Mouse (Mus musculus): ENCODE measurements around the gene Gm11983. TPM values are rescaled to one million over a fixed set of nuclear protein-coding genes. Genes with fewer than 3 reads are reported as not detected.
"Not testable (repeated sequence)": the region's sequence is repeated elsewhere in the genome, so short reads cannot be mapped to it uniquely, and the experiment has no call there.

The Gm11983 gene
- total and polyA plus RNA-seq, 3 experiments = 0.76 TPM; not detected in 2

- H3K4me1 ChIP-seq (ENCODE audit: insufficient read depth, low read depth, low read length) = no peaks in the 10 kb centered on the region
- DNase-seq (ENCODE audit: low spot score) (no peak), ATAC-seq (ENCODE audit: extremely low read depth, insufficient number of reproducible peaks, low FRiP score, poor library complexity, severe bottlenecking) (no peak)
- no peaks in the 10 kb centered on the region; the same call in 1 of the 2 replicates for H3K27me3 ChIP-seq (ENCODE audit: insufficient read depth, low read length)
- no peak overlapping the region for H3K4me3 ChIP-seq (ENCODE audit: low read depth, low read length)
- no peaks in the 10 kb centered on the region for H3K36me3 ChIP-seq (replicated peaks)
- TF ChIP-seq CTCF (IDR thresholded peaks at IDR 0.05; ENCODE audit: low read depth, low read length) = no peak
- TF ChIP-seq TAL1 (conservative IDR thresholded peaks at IDR 0.05; ENCODE audit: low read depth, low read length) = no peak
- no peak for TF ChIP-seq POLR2AphosphoS5 (IDR thresholded peaks at IDR 0.05; ENCODE audit: insufficient replicate concordance, low read depth, low read length)
- no peak for TF ChIP-seq GATA1 (IDR thresholded peaks at IDR 0.05; ENCODE audit: borderline replicate concordance, low read length)
- no peak for TF ChIP-seq GATA2 (IDR thresholded peaks at IDR 0.05; ENCODE audit: borderline replicate concordance, low read depth, low read length)
- H3K9me3 ChIP-seq (replicated peaks) = no peaks in the 10 kb centered on the region
Measured at GRCm38 (mm10) chr11:6859898-6860858, 22.7 kb upstream of the Gm11983 start.

- Histone ChIP-seq H3K4me3 (ENCODE audit: low read depth, low read length) (no peak overlapping the region), H3K27me3 (ENCODE audit: insufficient read depth, low read length) (no peaks in the 10 kb centered on the region; the same call in 1 of the 2 replicates), H3K36me3 (replicated peaks) (no peaks in the 10 kb centered on the region), H3K4me1 (ENCODE audit: insufficient read depth, low read depth, low read length) (no peaks in the 10 kb centered on the region), H3K9me3 (replicated peaks) (no peaks in the 10 kb centered on the region)
- no peak for DNase-seq (ENCODE audit: low spot score)
- TF ChIP-seq CTCF (IDR thresholded peaks at IDR 0.05; ENCODE audit: low read depth, low read length) (no peak), GATA2 (IDR thresholded peaks at IDR 0.05; ENCODE audit: borderline replicate concordance, low read depth, low read length) (no peak), TAL1 (conservative IDR thresholded peaks at IDR 0.05; ENCODE audit: low read depth, low read length) (no peak), GATA1 (IDR thresholded peaks at IDR 0.05; ENCODE audit: borderline replicate concordance, low read length) (no peak), POLR2AphosphoS5 (IDR thresholded peaks at IDR 0.05; ENCODE audit: insufficient replicate concordance, low read depth, low read length) (no peak)
- ATAC-seq (ENCODE audit: extremely low read depth, insufficient number of reproducible peaks, low FRiP score, poor library complexity, severe bottlenecking) = no peak
Measured at GRCm38 (mm10) chr11:6859096-6859495, 21.6 kb upstream of the Gm11983 start.

DNA sequence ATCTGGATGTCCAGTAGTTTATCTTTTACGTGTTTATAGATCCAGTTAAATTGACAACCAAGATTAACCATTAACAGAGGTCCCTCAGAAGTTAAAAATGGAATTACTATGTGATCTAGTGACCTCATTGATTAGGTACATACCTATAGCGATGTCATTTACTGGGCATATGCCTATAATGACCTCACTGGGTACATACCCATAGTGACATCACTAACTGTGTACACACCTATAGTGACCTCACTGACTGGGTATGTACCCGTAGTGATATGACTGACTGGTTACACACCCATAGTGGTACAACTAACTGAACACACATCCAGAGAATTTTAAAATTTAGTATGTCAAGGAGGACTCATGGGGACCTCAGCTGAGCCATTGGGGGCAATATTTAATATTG, 18.5 kb upstream of the Gm11983 start:
- Histone ChIP-seq H3K9me3 (replicated peaks) (no peaks in the 10 kb centered on the region), H3K27me3 (ENCODE audit: insufficient read depth, low read length) (no peaks in the 10 kb centered on the region; the same call in 1 of the 2 replicates), H3K4me3 (ENCODE audit: low read depth, low read length) (no peak overlapping the region), H3K4me1 (ENCODE audit: insufficient read depth, low read depth, low read length) (no peaks in the 10 kb centered on the region), H3K36me3 (replicated peaks) (no peaks in the 10 kb centered on the region)
- TF ChIP-seq POLR2AphosphoS5 (IDR thresholded peaks at IDR 0.05; ENCODE audit: insufficient replicate concordance, low read depth, low read length) = no peak
- TF ChIP-seq CTCF (IDR thresholded peaks at IDR 0.05; ENCODE audit: low read depth, low read length) = no peak
- TF ChIP-seq TAL1 (conservative IDR thresholded peaks at IDR 0.05; ENCODE audit: low read depth, low read length) = no peak
- TF ChIP-seq GATA2 (IDR thresholded peaks at IDR 0.05; ENCODE audit: borderline replicate concordance, low read depth, low read length) = no peak
- no peak for TF ChIP-seq GATA1 (IDR thresholded peaks at IDR 0.05; ENCODE audit: borderline replicate concordance, low read length)
- DNase-seq (ENCODE audit: low spot score) (no peak), ATAC-seq (ENCODE audit: extremely low read depth, insufficient number of reproducible peaks, low FRiP score, poor library complexity, severe bottlenecking) (no peak)

DNA sequence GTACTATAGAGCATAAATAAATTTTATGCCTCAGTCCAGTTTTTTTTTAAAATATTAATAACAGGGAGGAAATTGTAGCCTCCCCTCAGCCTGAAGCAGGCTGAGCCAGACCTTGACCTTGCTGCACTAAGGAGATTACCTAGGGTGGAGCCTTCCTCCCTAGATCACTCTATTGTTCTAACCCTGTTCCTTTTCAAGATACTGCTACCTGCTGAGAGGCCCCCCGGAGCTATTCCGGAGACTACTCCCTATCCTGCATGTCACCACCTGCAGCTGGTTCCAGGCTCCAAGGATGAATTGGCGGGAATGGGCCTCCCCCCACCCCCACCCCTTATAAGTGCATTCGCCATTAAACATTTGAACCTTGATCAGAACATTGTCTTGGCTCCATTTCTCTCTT, 15.9 kb upstream of the Gm11983 start:
- ATAC-seq (ENCODE audit: extremely low read depth, insufficient number of reproducible peaks, low FRiP score, poor library complexity, severe bottlenecking); H3K4me1 ChIP-seq (ENCODE audit: insufficient read depth, low read depth, low read length); H3K4me3 ChIP-seq (ENCODE audit: low read depth, low read length); DNase-seq (ENCODE audit: low spot score); H3K27me3 ChIP-seq (ENCODE audit: insufficient read depth, low read length); H3K9me3 ChIP-seq (replicated peaks); H3K36me3 ChIP-seq (replicated peaks): not testable (repeated sequence)

DNA sequence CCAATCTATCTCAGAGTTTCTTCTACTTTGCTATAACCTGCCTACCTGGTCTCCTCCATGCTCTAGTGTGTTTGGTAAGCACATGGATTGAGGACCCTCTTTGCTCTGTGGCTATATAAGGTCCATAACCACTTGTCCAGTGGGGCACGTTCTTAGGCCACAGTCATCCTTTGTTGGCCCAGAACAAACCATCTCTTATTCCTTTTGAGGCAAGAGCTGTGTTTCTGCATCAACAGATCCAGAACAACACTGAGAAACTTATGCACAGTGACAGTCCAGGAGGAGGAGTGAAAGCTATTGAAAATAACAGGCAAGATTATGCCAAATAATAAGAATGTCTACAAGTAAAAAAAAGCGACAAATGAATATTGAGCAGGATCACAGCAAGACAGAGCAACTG, 6.4 kb upstream of the Gm11983 start:
- Histone ChIP-seq H3K36me3 (replicated peaks) (no peaks in the 10 kb centered on the region), H3K4me1 (ENCODE audit: insufficient read depth, low read depth, low read length) (no peaks in the 10 kb centered on the region), H3K27me3 (ENCODE audit: insufficient read depth, low read length) (no peaks in the 10 kb centered on the region), H3K9me3 (replicated peaks) (no peaks in the 10 kb centered on the region), H3K4me3 (ENCODE audit: low read depth, low read length) (no peak overlapping the region)
- ATAC-seq (ENCODE audit: extremely low read depth, insufficient number of reproducible peaks, low FRiP score, poor library complexity, severe bottlenecking) (no peak), DNase-seq (ENCODE audit: low spot score) (no peak)
- TF ChIP-seq GATA2 (IDR thresholded peaks at IDR 0.05; ENCODE audit: borderline replicate concordance, low read depth, low read length) (no peak), GATA1 (IDR thresholded peaks at IDR 0.05; ENCODE audit: borderline replicate concordance, low read length) (no peak), POLR2AphosphoS5 (IDR thresholded peaks at IDR 0.05; ENCODE audit: insufficient replicate concordance, low read depth, low read length) (no peak), TAL1 (conservative IDR thresholded peaks at IDR 0.05; ENCODE audit: low read depth, low read length) (no peak), CTCF (IDR thresholded peaks at IDR 0.05; ENCODE audit: low read depth, low read length) (no peak)

- DNase-seq (ENCODE audit: low spot score) (no peak), ATAC-seq (ENCODE audit: extremely low read depth, insufficient number of reproducible peaks, low FRiP score, poor library complexity, severe bottlenecking) (no peak)
- Histone ChIP-seq H3K9me3 (replicated peaks) (no peaks in the 10 kb centered on the region), H3K4me3 (ENCODE audit: low read depth, low read length) (no peak overlapping the region), H3K27me3 (ENCODE audit: insufficient read depth, low read length) (no peaks in the 10 kb centered on the region), H3K4me1 (ENCODE audit: insufficient read depth, low read depth, low read length) (no peaks in the 10 kb centered on the region), H3K36me3 (replicated peaks) (no peaks in the 10 kb centered on the region)
- no peak for TF ChIP-seq TAL1 (conservative IDR thresholded peaks at IDR 0.05; ENCODE audit: low read depth, low read length)
- TF ChIP-seq CTCF (IDR thresholded peaks at IDR 0.05; ENCODE audit: low read depth, low read length) = no peak
- TF ChIP-seq POLR2AphosphoS5 (IDR thresholded peaks at IDR 0.05; ENCODE audit: insufficient replicate concordance, low read depth, low read length) = no peak
- no peak for TF ChIP-seq GATA2 (IDR thresholded peaks at IDR 0.05; ENCODE audit: borderline replicate concordance, low read depth, low read length)
- no peak for TF ChIP-seq GATA1 (IDR thresholded peaks at IDR 0.05; ENCODE audit: borderline replicate concordance, low read length)
Measured at GRCm38 (mm10) chr11:6842160-6842559, 4.7 kb upstream of the Gm11983 start.

Measured in G1E (cell line).